Mouse (Mus musculus) testis, adult 2 months (tissue): ENCODE data around the gene Ctu2.

Source experiments
- CTCF ChIP-seq: fragments of 200-500 bp; IDR thresholded peaks from 2 replicates; pipeline ENCODE4 v1.5.1; 2012; ENCODE audit warnings: low read depth, mild to moderate bottlenecking, inconsistent platforms, low read length, moderate library complexity; ENCODE audit not compliant: control insufficient read depth, insufficient read depth, insufficient replicate concordance
- POLR2A ChIP-seq: fragments of 200-500 bp; IDR thresholded peaks from 2 replicates; pipeline ENCODE4 v1.6.1; 2012; ENCODE audit warnings: low read depth, mild to moderate bottlenecking, inconsistent platforms, low read length, moderate library complexity; ENCODE audit not compliant: control insufficient read depth

DNA sequence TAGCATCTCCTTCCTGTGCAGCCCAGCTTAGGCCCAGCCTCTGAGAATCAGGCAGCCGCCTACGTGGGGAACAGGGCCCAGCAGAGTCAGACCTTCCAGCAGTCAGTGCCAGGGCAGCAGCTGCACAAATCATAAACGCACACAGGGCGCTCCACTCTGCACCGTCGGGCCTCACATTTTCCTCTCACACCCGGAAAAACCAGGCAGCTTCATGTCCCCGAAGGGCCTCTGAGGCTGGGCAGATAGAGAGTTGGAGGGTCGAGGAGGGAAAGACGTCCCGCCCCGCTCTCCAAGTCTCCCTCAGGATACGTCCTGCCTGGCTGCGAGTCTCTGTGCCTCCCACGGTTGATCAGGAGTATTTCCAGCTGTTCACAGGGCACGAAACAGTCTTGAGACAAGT lies 35.6 kb downstream of the Ctu2 start:
- TF ChIP-seq CTCF (no peak), POLR2A (no peak)
